Mouse (Mus musculus): ENCODE measurements around the gene Tmco3.

GRCm38 (mm10) chr8:13350052-13350451 lies 62.1 kb downstream of the Tmco3 start:
- no peak for TF ChIP-seq POLR2AphosphoS2 (IDR thresholded peaks at IDR 0.05; ENCODE audit: insufficient read length, low read depth)
- TF ChIP-seq SRF (IDR thresholded peaks at IDR 0.05; ENCODE audit: control insufficient read depth, insufficient read length, low read depth): no peak
- TF ChIP-seq POLR2A (IDR thresholded peaks at IDR 0.05; ENCODE audit: insufficient read length, low read depth): no peak
- TF ChIP-seq E2F4 (IDR thresholded peaks at IDR 0.05; ENCODE audit: insufficient read depth): no peak
- no peak for TF ChIP-seq REST (IDR thresholded peaks at IDR 0.05; ENCODE audit: insufficient read depth, insufficient read length)
- TF ChIP-seq MAX (IDR thresholded peaks at IDR 0.05; ENCODE audit: low read depth): no peak
- TF ChIP-seq USF1 (IDR thresholded peaks at IDR 0.05; ENCODE audit: low read depth): no peak
- TF ChIP-seq CEBPB (IDR thresholded peaks at IDR 0.05; ENCODE audit: insufficient read depth, poor library complexity, severe bottlenecking): no peak
- no peak for TF ChIP-seq MYOD1 (IDR thresholded peaks at IDR 0.05; ENCODE audit: control insufficient read depth in 1 of 3, insufficient read length in 2 of 3, low read depth in 2 of 3)
- TF ChIP-seq TCF12 (IDR thresholded peaks at IDR 0.05; ENCODE audit: insufficient read depth, poor library complexity, severe bottlenecking): no peak
